Mouse (Mus musculus) limb, embryonic 12.5 days (tissue): Measurements from ENCODE around the gene Gm20388. TPM values are rescaled to one million over a fixed set of nuclear protein-coding genes. Genes with fewer than 3 reads are reported as not detected.

Source experiments
- ATAC-seq: fragments of 200-750 bp; cut with Nextera tagmentation; 2 replicates; pipeline ENCODE4 v1.8.0; 2017; ENCODE audit warnings: low read depth, moderate TSS enrichment; ENCODE audit not compliant: insufficient number of reproducible peaks, insufficient read depth, low FRiP score, low TSS enrichment
- H3K27ac ChIP-seq: fragments of 300-500 bp; sonication (generic); 2 replicates; pipeline ENCODE4 v1.5.1; 2016; ENCODE audit warnings: mild to moderate bottlenecking, moderate library complexity
- H3K27me3 ChIP-seq: fragments of 300-500 bp; sonication (generic); 2 replicates; pipeline ENCODE4 v1.6.1; 2016; ENCODE audit warnings: mild to moderate bottlenecking, moderate library complexity
- H3K36me3 ChIP-seq: fragments of 300-500 bp; sonication (generic); 2 replicates; pipeline ENCODE4 v1.6.1; 2016; ENCODE audit warnings: mild to moderate bottlenecking, moderate library complexity
- H3K4me1 ChIP-seq: fragments of 300-500 bp; sonication (generic); replicated peaks from 2 replicates; pipeline ENCODE4 v1.6.1; 2016
- H3K4me2 ChIP-seq: fragments of 300-500 bp; sonication (generic); 2 replicates; pipeline ENCODE4 v1.6.1; 2016; ENCODE audit warnings: mild to moderate bottlenecking, moderate library complexity
- H3K4me3 ChIP-seq: fragments of 300-500 bp; sonication (generic); replicated peaks from 2 replicates; pipeline ENCODE4 v1.5.1; 2016; ENCODE audit warnings: mild to moderate bottlenecking
- H3K9ac ChIP-seq: fragments of 300-500 bp; sonication (generic); replicated peaks from 2 replicates; pipeline ENCODE4 v1.6.1; 2016; ENCODE audit warnings: mild to moderate bottlenecking, moderate library complexity
- H3K9me3 ChIP-seq: fragments of 300-500 bp; sonication (generic); 2 replicates; pipeline ENCODE4 v1.6.1; 2016; ENCODE audit warnings: mild to moderate bottlenecking, moderate library complexity
- WGBS: fragments of 180-500 bp; shearing (Covaris S2); methylation state at CpG from one replicate; pipeline ENCODE4 v1.1.7; 2016; 5-methylcytosine and 5-hydroxymethylcytosine counted together
- polyA plus RNA-seq: library from polyadenylated mRNA; unstranded; fragments of >200 nt; fragmentation: Nextera tagmentation; extraction: Ambion mirVana; gene quantifications from 2 replicates; pipeline ENCODE4 v1.2.1, GENCODE M21; 2016

Gm20388 gene
- polyA plus RNA-seq, 1 experiment from 2014 or later = not detected

DNA sequence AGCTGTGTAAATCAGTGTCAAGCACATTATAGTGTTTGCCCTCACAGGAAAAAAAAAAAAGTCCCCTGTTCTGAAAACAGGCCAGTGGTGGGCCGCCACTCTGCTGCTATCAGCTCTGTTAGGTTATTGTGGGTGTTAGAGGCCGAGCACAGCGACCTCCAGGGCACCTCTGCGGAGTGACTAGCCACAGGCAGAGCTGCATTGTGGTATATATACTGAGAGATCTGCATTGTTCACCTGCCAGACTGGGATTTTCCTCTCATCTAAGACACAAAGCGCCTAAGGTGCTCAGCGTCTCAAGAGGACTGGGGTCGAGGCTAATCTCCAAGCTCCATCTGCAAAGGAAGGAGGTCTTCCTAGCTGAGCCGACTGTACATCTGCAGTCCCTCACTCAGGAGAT is 252.7 kb downstream of the Gm20388 start:
- WGBS = 76% methylated on average over 8 of the region's 8 CpGs
- Histone ChIP-seq H3K4me1 (peaks cover 15% of the 10 kb centered on the region), H3K4me2 (no peak overlapping the region), H3K9ac (no peak overlapping the region), H3K36me3 (no peaks in the 10 kb centered on the region), H3K27me3 (peaks cover 23% of the 10 kb centered on the region), H3K27ac (no peak overlapping the region), H3K4me3 (no peak overlapping the region), H3K9me3 (no peaks in the 10 kb centered on the region)
- no peak for ATAC-seq

DNA sequence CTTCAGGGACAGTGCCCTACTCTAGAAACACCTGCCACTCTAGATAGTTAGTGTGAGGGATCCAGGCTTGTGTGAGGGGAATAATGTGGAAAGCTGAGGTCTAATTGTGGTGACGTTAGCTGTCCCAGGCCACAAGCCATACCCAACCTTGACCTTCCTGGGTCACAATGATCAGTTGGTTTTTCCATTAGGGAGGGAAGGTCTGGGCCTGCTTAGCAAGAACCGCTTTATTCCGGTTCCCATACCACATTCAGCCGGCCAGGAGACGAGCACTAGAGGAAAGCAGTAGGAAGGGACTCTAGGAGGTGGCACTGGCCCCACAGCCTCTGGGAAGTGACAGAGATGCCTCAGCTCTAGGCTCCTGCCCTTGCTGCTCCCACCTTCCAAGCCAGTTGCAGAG is 253.4 kb downstream of the Gm20388 start:
- Histone ChIP-seq H3K4me3 (no peak overlapping the region), H3K4me2 (no peak overlapping the region), H3K36me3 (no peaks in the 10 kb centered on the region), H3K9me3 (no peaks in the 10 kb centered on the region), H3K27ac (no peak overlapping the region), H3K9ac (no peak overlapping the region), H3K27me3 (peaks cover 25% of the 10 kb centered on the region), H3K4me1 (peaks cover 16% of the 10 kb centered on the region)
- no peak for ATAC-seq
- WGBS = 88% methylated on average over 5 of the region's 5 CpGs

- no peak overlapping the region for H3K4me2 ChIP-seq
- H3K36me3 ChIP-seq = no peaks in the 10 kb centered on the region
- no peak overlapping the region for H3K9ac ChIP-seq
- H3K27ac ChIP-seq = no peak overlapping the region
- 0 out of 2 replicates have a peak, but pooled peaks cover 9% of the 10 kb centered on the region for H3K27me3 ChIP-seq
- 81% methylated on average over 8 of the region's 8 CpGs for WGBS
- H3K4me1 ChIP-seq = peaks cover 11% of the 10 kb centered on the region
- H3K4me3 ChIP-seq = no peak overlapping the region
- H3K9me3 ChIP-seq = no peaks in the 10 kb centered on the region
- ATAC-seq = no peak
These were observed 256.5 kb downstream of the Gm20388 start for GRCm38 (mm10) chr8:120167136-120167535.

- H3K9ac ChIP-seq = no peak overlapping the region
- H3K27me3 ChIP-seq = 0 out of 2 replicates have a peak, but pooled peaks cover 10% of the 10 kb centered on the region
- H3K9me3 ChIP-seq = no peaks in the 10 kb centered on the region
- 0 out of 2 replicates have a peak overlapping the region, but pooled peaks have one; percentile 6 for H3K4me2 ChIP-seq
- H3K36me3 ChIP-seq = no peaks in the 10 kb centered on the region
- ATAC-seq = no peak
- no peak overlapping the region for H3K27ac ChIP-seq
- no peak overlapping the region for H3K4me3 ChIP-seq
- H3K4me1 ChIP-seq = peaks cover 11% of the 10 kb centered on the region
- WGBS = 32% methylated on average over 5 of the region's 5 CpGs
These were observed 257.2 kb downstream of the Gm20388 start for GRCm38 (mm10) chr8:120167821-120168220.

DNA sequence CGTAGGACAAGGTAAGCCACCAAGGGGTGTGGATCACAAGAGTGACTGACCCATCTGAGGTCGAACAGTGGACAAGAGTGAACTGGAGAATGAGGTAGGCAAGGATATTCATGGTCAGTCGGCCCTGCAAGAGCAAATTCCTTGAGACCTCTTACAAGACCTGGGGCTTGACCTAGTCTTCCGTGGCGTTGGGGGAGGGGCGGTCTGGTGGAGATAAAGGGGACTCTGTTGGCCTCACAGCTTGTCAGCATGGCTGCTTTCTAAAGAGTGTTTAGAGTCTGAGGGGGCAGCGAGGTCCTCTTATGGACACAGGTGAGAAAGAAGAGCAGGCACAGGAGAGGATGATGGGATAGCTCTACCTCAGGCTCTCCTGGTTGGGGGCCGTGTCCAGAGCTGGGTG is 258.5 kb downstream of the Gm20388 start:
- ATAC-seq = no peak
- no peak overlapping the region for H3K4me3 ChIP-seq
- no peaks in the 10 kb centered on the region for H3K36me3 ChIP-seq
- no peak overlapping the region for H3K27ac ChIP-seq
- peaks cover 18% of the 10 kb centered on the region; the same call in 1 of the 2 replicates for H3K27me3 ChIP-seq
- no peak overlapping the region for H3K9ac ChIP-seq
- no peak overlapping the region for H3K4me2 ChIP-seq
- no peaks in the 10 kb centered on the region for H3K9me3 ChIP-seq
- H3K4me1 ChIP-seq = peaks cover 11% of the 10 kb centered on the region
- 60% methylated on average over 8 of the region's 8 CpGs for WGBS

- H3K9ac ChIP-seq = no peak overlapping the region
- 81% methylated on average over 1 of the region's 1 CpGs for WGBS
- H3K4me2 ChIP-seq = no peak overlapping the region
- H3K27ac ChIP-seq = no peak overlapping the region
- H3K36me3 ChIP-seq = no peaks in the 10 kb centered on the region
- H3K4me3 ChIP-seq = no peak overlapping the region
- no peaks in the 10 kb centered on the region for H3K9me3 ChIP-seq
- H3K27me3 ChIP-seq = peaks cover 47% of the 10 kb centered on the region
- peaks cover 25% of the 10 kb centered on the region for H3K4me1 ChIP-seq
- ATAC-seq = no peak
These were observed 262.6 kb downstream of the Gm20388 start for GRCm38 (mm10) chr8:120173195-120173594.

DNA sequence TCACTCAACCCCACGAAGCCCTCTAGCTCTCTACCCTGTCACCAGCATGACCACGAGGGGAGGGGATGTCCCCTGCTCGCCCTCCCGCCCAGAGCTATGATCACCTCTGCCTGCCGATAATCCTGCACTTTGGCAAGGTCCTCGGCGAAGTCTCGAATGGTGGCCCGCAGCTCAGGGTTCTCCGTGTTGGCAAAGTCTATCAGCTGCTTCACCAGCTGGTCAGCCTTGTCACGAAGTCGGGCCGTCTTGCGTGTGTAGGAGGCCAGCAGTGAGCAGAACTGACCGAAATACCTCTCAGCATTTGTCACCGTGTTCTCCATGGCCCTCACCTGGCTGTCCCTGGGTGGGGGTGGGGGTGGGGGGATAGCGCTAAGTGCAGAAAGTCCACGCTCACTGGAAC is 264.0 kb downstream of the Gm20388 start:
- 41% methylated on average over 18 of the region's 18 CpGs for WGBS
- Histone ChIP-seq H3K27ac (no peak overlapping the region), H3K9me3 (no peaks in the 10 kb centered on the region), H3K27me3 (peaks cover 43% of the 10 kb centered on the region), H3K4me2 (no peak overlapping the region), H3K9ac (no peak overlapping the region), H3K4me3 (no peak overlapping the region), H3K4me1 (peaks cover 33% of the 10 kb centered on the region), H3K36me3 (no peaks in the 10 kb centered on the region)
- ATAC-seq = no peak

DNA sequence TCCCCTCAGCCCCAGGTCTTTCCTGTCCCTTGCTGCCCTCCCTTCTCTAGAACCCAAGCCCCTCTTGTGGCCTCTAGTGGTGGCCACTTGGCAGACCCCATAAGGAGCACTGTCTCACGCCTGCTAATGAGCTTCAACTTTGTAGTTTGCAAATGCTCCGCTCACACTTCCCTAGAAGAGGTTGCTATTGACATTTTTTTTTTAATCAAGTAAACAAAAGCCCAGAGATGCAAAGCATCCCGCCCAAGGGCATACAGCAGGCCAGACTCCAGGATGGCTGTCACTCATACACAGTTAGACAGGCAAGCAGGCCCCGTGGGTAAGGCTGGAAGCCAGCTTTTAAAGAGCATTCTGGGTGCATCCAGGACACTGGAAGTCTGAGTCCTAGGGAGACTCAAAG is 266.0 kb downstream of the Gm20388 start:
- H3K9ac ChIP-seq = no peak overlapping the region
- H3K4me3 ChIP-seq = no peak overlapping the region
- no peaks in the 10 kb centered on the region for H3K36me3 ChIP-seq
- peaks cover 43% of the 10 kb centered on the region for H3K27me3 ChIP-seq
- H3K27ac ChIP-seq = no peak overlapping the region
- no peak for ATAC-seq
- 15% methylated on average over 4 of the region's 4 CpGs for WGBS
- peak overlapping the region; percentile 61; the same call in 1 of the 2 replicates for H3K4me2 ChIP-seq
- peaks cover 42% of the 10 kb centered on the region for H3K4me1 ChIP-seq
- no peaks in the 10 kb centered on the region for H3K9me3 ChIP-seq

DNA sequence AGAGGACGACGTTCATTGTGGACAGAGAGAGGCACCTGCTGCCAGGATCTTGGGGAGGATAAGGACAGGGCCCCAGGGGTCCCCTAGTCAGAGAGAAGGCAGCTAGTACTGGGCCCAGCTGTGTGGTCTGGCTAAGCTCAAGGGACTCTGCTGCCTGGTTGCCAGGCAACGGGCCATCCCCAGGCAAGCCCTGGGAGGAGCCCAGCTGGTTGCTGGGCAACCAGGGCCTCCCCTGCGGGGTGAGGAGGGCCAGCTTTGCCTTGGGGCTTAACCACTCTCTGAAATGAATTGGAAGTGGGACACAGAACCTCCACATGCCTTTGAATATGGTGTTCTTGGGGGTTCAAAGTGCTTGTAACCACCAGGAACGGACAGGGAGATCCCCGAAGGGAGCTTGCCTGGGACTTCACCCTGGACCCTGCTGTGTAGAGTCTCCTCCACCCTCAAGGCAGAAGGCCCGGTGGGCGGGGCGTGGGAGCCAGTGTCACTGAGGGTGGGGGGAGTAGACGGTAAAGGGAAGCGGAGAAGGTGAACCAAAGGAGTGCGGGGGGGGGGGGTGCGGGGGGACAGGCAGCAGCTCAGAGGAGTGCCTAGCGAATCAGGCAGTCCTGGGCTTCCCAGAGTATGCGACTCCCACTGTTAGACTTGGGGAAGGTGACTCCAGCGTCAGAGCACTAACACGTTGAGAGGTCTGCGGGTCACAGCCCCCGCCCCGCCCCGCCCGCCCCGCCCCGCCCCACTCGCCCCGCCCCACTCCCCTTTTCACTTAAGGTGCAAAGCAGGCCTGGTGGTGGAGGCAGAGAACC is 266.9 kb downstream of the Gm20388 start, which contains the start of gene Fam92b:
Gene Fam92b, minus strand, starts transcription at position 149 of the 806 bp plus-strand sequence.
- ATAC-seq = peak; percentile 32
- WGBS = under 1% methylated on average over 26 of the region's 26 CpGs
- Histone ChIP-seq H3K9me3 (no peaks in the 10 kb centered on the region), H3K4me2 (peak within 1 kb of the TSS; percentile 61), H3K9ac (peak within 1 kb of the TSS; percentile 8), H3K27me3 (peaks cover 37% of the 10 kb centered on the region), H3K4me3 (peak within 1 kb of the TSS; percentile 23), H3K36me3 (no peaks in the 10 kb centered on the region), H3K27ac (peak within 1 kb of the TSS; percentile 13; the same call in 1 of the 2 replicates), H3K4me1 (peaks cover 42% of the 10 kb centered on the region)

- H3K27me3 ChIP-seq = peaks cover 34% of the 10 kb centered on the region
- 6% methylated on average over 10 of the region's 10 CpGs for WGBS
These were observed 267.5 kb downstream of the Gm20388 start for GRCm38 (mm10) chr8:120178124-120178514.

GRCm38 (mm10) chr8:120179027-120179431 is 268.4 kb downstream of the Gm20388 start:
- H3K4me1 ChIP-seq = peaks cover 46% of the 10 kb centered on the region

More at GRCm38 (mm10) chr8:120178124-120178514, 267.5 kb downstream of the Gm20388 start:
- H3K9me3 ChIP-seq = no peaks in the 10 kb centered on the region
- peak overlapping the region; percentile 23; the same call in 1 of the 2 replicates for H3K4me3 ChIP-seq
- H3K9ac ChIP-seq = no peak overlapping the region; the same call in 1 of the 2 replicates
- no peaks in the 10 kb centered on the region for H3K36me3 ChIP-seq
- no peak overlapping the region for H3K27ac ChIP-seq
- H3K4me1 ChIP-seq = peaks cover 42% of the 10 kb centered on the region
- H3K4me2 ChIP-seq = peak overlapping the region; percentile 61
- no peak for ATAC-seq

More at GRCm38 (mm10) chr8:120179027-120179431, 268.4 kb downstream of the Gm20388 start:
- H3K9me3 ChIP-seq = no peaks in the 10 kb centered on the region
- no peaks in the 10 kb centered on the region for H3K36me3 ChIP-seq
- peak; percentile 32 for ATAC-seq
- under 1% methylated on average over 10 of the region's 10 CpGs for WGBS
- peaks cover 29% of the 10 kb centered on the region for H3K27me3 ChIP-seq
- no peak overlapping the region for H3K27ac ChIP-seq
- peak overlapping the region; percentile 47 for H3K4me2 ChIP-seq
- no peak overlapping the region for H3K4me3 ChIP-seq
- H3K9ac ChIP-seq = no peak overlapping the region
